Mouse (Mus musculus) liver, embryonic 14.5 days (tissue): Measurements from ENCODE around the gene Hephl1. TPM values are rescaled to one million over a fixed set of nuclear protein-coding genes. Genes with fewer than 3 reads are reported as not detected.
"Not testable (repeated sequence)": the region's sequence is repeated elsewhere in the genome, so short reads cannot be mapped to it uniquely, and the experiment has no call there.

Source experiments
- ATAC-seq: fragments of 200-750 bp; cut with Nextera tagmentation; 2 replicates; pipeline ENCODE4 v1.8.0; 2017; ENCODE audit warnings: moderate number of reproducible peaks, mild to moderate bottlenecking, moderate library complexity; ENCODE audit not compliant: insufficient read depth
- DNase-seq, 3 experiments: peaks; one replicate each; pipeline ENCODE4 v3.0.0-alpha.2; 2012 to 2013; ENCODE audit warnings: low read depth in 3 of 3, low spot score in 3 of 3
- H3K27ac ChIP-seq: fragments of 300-500 bp; sonication (generic); 2 replicates; pipeline ENCODE4 v1.5.1; 2014; ENCODE audit warnings: moderate library complexity, mild to moderate bottlenecking, control low read depth, inconsistent platforms
- H3K27me3 ChIP-seq: fragments of 300-500 bp; sonication (generic); 2 replicates; pipeline ENCODE4 v1.6.1; 2014; ENCODE audit warnings: mild to moderate bottlenecking, low read length, moderate library complexity; ENCODE audit not compliant: control insufficient read depth, insufficient read depth
- H3K36me3 ChIP-seq: fragments of 300-500 bp; sonication (generic); replicated peaks from 2 replicates; pipeline ENCODE4 v1.6.1; 2014; ENCODE audit warnings: low read depth; ENCODE audit not compliant: control insufficient read depth, insufficient read depth
- H3K4me1 ChIP-seq, 2 experiments: fragments of 200-500 bp in 1 of 2; fragments of 300-500 bp in 1 of 2; sonication (generic) in 1 of 2; replicated peaks; 2 replicates each; pipeline ENCODE4 v1.6.1; 2012 to 2014; ENCODE audit warnings: antibody characterized with exemption in 1 of 2, inconsistent platforms in 1 of 2, low read length in 1 of 2; ENCODE audit not compliant: control insufficient read depth in 2 of 2, insufficient read depth in 2 of 2
- H3K4me2 ChIP-seq: fragments of 300-500 bp; sonication (generic); 2 replicates; pipeline ENCODE4 v1.6.1; 2014; ENCODE audit warnings: low read depth, mild to moderate bottlenecking, control low read depth, moderate library complexity
- H3K4me3 ChIP-seq, 2 experiments: fragments of 200-500 bp in 1 of 2; fragments of 300-500 bp in 1 of 2; sonication (generic) in 1 of 2; 2 replicates each; pipeline ENCODE4 v1.5.1; 2012 to 2014; ENCODE audit warnings: low read depth in 2 of 2, low read length in 2 of 2, mild to moderate bottlenecking in 2 of 2, control low read depth in 1 of 2, inconsistent platforms in 1 of 2, moderate library complexity in 1 of 2; ENCODE audit not compliant: insufficient read depth in 1 of 2
- H3K9ac ChIP-seq: fragments of 300-500 bp; sonication (generic); replicated peaks from 2 replicates; pipeline ENCODE4 v1.6.1; 2014; ENCODE audit warnings: mild to moderate bottlenecking, control low read depth, moderate library complexity
- H3K9me3 ChIP-seq: fragments of 300-500 bp; sonication (generic); 2 replicates; pipeline ENCODE4 v1.6.1; 2016; ENCODE audit warnings: low read length, mixed read lengths; ENCODE audit not compliant: control insufficient read depth
- CTCF ChIP-seq: IDR thresholded peaks from 2 replicates; pipeline ENCODE4 v1.5.1; 2016; ENCODE audit warnings: antibody characterized with exemption, low read depth, control low read depth
- EP300 ChIP-seq: IDR thresholded peaks from 2 replicates; pipeline ENCODE4 v1.6.1; 2016; ENCODE audit warnings: antibody characterized with exemption, low read depth
- WGBS: fragments of 180-500 bp; shearing (Covaris S2); extraction: QIAGEN DNeasy Blood & Tissue Kit; methylation state at CpG from one replicate; pipeline ENCODE4 v1.1.7; 2014; ENCODE audit not compliant: insufficient replicate concordance; 5-methylcytosine and 5-hydroxymethylcytosine counted together
- polyA plus RNA-seq, 2 experiments: library from polyadenylated mRNA; depleted of rRNA in 1 of 2; stranded (reverse) in 1 of 2; unstranded in 1 of 2; fragments of >200 nt; fragmentation: Nextera tagmentation in 1 of 2; extraction: Ambion mirVana in 1 of 2; gene quantifications; 2 replicates each; pipeline versions ENCODE4 v1.2.1 to v1.2.3; 2012 to 2014

Hephl1 gene
- polyA plus RNA-seq, 2 experiments: 0.05 TPM; not detected in 1

DNA sequence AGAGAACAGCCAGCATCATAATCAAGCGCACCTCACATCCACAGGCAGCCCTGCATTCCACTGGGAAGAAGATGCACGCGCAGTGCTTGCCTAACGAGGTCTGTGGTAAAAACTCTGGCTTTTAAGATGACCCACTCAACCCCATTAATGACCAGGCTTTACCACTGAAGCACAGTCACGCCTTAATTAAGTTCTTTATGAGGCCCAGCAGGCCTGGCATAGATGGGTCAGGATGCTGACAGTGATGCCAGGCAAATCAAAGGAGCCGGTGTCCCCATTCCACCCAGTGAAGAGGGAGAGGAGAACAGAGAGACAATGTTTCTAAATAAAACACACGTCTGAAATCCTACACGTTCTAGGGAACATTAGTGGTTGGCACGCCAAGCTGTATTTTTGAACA lies 3.8 kb downstream of the Hephl1 start:
- no peaks in the 10 kb centered on the region for H3K9me3 ChIP-seq
- 59% methylated on average over 9 of the region's 9 CpGs for WGBS
- no peak for DNase-seq
- no peaks in the 10 kb centered on the region for H3K4me1 ChIP-seq
- no peak overlapping the region for H3K4me3 ChIP-seq
- no peak overlapping the region for H3K4me2 ChIP-seq
- ATAC-seq: no peak
- H3K27ac ChIP-seq: no peak overlapping the region
- TF ChIP-seq CTCF: no peak
- no peak overlapping the region for H3K9ac ChIP-seq
- H3K36me3 ChIP-seq: no peaks in the 10 kb centered on the region
- H3K27me3 ChIP-seq: no peaks in the 10 kb centered on the region

DNA sequence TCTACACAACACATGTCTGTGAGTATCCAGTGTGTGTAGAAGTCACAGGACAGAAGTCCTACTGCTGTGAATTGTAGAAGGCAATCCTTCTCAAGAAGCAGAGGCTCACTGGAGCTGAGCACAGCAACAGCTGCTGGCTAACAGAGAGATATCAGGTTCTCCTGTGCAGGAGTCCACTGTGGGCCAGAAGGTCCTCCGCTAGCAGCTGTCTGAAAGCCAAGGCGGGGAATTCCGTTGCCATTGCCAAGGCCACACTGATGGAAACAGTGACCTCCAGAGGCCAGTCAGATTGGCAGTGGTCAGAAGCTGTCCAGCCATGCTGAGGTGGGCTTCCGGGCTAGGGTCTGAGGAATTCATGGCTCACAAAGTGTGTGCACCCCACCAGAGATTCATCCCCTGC lies 6.8 kb downstream of the Hephl1 start:
- H3K4me1 ChIP-seq: peaks cover 0 to 9% of the 10 kb centered on the region in 2 experiments; a peak in 3 of 4 replicates
- peak; percentile 32; the same call in 1 of the 2 replicates for TF ChIP-seq CTCF
- TF ChIP-seq EP300: no peak
- WGBS: 50% methylated on average over 4 of the region's 4 CpGs
- no peak for DNase-seq
- ATAC-seq: no peak
- H3K27me3 ChIP-seq: no peaks in the 10 kb centered on the region
- H3K27ac ChIP-seq: no peak overlapping the region
- no peak overlapping the region for H3K4me2 ChIP-seq
- H3K36me3 ChIP-seq: no peaks in the 10 kb centered on the region
- H3K4me3 ChIP-seq: no peak overlapping the region
- H3K9me3 ChIP-seq: no peaks in the 10 kb centered on the region
- no peak overlapping the region for H3K9ac ChIP-seq

DNA sequence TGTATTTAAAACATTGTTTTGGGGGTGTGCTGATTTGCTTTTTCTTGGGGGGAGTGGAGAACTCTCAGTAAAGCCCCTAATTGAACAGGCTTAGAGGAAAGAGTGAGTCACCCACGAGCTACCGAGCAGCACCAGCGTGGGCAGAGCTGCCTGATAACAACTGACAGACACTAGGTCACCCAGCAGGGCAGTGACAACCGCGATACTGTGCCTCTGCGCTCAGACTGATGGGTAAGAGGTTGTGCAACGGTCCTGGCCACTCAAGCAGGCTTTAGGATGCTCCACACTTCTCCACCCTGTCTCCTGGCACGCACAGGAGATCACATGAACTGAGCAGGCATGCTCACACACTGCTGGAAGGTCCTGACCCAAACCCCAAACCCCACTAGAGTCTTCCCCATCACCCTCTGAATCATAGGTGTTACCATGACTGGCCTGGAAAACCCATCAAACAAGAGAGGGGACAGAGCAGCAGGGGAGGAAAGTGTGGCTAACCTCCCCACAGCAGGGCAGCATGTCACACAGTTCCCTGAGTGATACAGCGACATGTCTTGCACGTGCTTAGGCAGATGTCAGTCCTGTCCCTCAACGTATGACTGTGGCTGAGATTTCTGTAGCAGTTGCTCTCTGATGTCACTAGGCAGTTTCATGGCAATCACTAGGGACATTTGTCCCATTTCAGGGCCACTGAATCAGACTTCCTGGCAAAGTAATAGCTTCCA lies 8.2 kb downstream of the Hephl1 start:
- H3K9me3 ChIP-seq: no peaks in the 10 kb centered on the region
- no peak overlapping the region for H3K9ac ChIP-seq
- no peak overlapping the region for H3K4me3 ChIP-seq
- TF ChIP-seq CTCF (no peak), EP300 (no peak)
- ATAC-seq (peak; percentile 45; the same call in 1 of the 2 replicates), DNase-seq (no peak)
- 37% methylated on average over 11 of the region's 11 CpGs for WGBS
- H3K36me3 ChIP-seq: no peaks in the 10 kb centered on the region
- no peaks in the 10 kb centered on the region for H3K27me3 ChIP-seq
- H3K4me1 ChIP-seq: peaks cover 0 to 14% of the 10 kb centered on the region in 2 experiments; a peak in 3 of 4 replicates
- H3K27ac ChIP-seq: no peak overlapping the region
- no peak overlapping the region for H3K4me2 ChIP-seq

DNA sequence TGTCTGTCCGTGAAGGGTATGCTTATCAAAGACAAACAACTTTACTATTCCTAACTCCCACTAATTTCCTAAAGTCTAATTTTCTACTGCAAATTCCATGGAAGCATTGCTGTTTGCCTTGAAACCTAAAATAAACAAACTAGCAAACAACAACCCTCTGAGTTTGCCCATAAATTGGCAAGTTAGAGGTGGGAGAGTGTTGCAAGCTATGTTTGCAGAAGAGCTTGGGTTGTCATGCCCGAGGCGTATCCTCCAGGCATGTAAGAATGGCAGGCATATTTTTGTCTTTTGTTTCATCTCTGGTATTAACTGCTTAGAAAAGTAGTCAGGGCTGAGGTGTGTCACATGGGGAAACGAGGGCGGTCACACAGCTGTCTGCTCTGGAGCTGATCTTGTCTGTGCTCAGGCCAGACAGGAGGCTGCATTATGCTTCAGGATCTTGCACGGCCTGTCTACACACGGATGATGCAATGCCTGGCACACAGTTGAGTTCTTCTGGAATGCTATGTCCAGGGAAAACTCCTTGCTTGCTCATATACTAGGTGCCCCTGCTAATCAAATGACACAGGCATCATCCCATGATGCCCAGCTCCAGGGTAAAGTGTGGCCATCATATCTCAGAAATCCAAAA lies 10.3 kb downstream of the Hephl1 start:
- Histone ChIP-seq H3K27me3 (no peaks in the 10 kb centered on the region), H3K36me3 (no peaks in the 10 kb centered on the region), H3K27ac (no peak overlapping the region), H3K9me3 (no peaks in the 10 kb centered on the region), H3K4me1 (peaks cover 13 to 34% of the 10 kb centered on the region in 2 experiments), H3K9ac (no peak overlapping the region), H3K4me3 (no peak overlapping the region), H3K4me2 (no peak overlapping the region)
- ATAC-seq: no peak
- TF ChIP-seq EP300 (no peak), CTCF (no peak)
- no peak for DNase-seq
- 64% methylated on average over 7 of the region's 7 CpGs for WGBS

DNA sequence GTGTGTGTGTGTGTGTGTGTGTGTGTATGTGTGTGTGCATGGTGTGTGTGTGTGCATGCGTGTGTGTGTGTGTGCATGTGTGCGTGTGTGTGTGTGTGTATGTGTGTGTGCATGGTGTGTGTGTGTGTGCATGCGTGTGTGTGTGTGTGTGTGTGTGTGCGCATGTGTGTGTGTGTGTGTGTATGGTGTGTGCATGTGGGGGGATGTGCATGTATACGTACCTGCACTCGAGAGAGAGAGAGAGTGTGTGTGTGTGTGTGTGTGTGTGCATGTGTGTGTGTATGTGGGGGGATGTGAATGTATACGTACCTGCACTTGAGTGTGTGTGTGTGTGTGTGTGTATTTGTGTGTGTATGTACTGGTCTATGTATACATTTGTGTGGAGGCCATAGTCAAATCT lies 13.5 kb downstream of the Hephl1 start:
- H3K4me3 ChIP-seq, ATAC-seq: not testable (repeated sequence)
- H3K4me1 ChIP-seq: peaks cover 14 to 45% of the 10 kb centered on the region in 2 experiments

More for the DNA sequence above, 13.5 kb downstream of the Hephl1 start:
- not testable (repeated sequence) for H3K4me2 ChIP-seq, DNase-seq, H3K27me3 ChIP-seq, H3K27ac ChIP-seq, H3K9me3 ChIP-seq, H3K36me3 ChIP-seq, H3K9ac ChIP-seq
- WGBS: 76% methylated on average over 7 of the region's 7 CpGs
